Mouse (Mus musculus) forebrain, embryonic 13.5 days (tissue): Measurements from ENCODE around the gene Fam120b. TPM values are rescaled to one million over a fixed set of nuclear protein-coding genes. Genes with fewer than 3 reads are reported as not detected.

Source experiments
- polyA plus RNA-seq: library from polyadenylated mRNA; unstranded; fragments of >200 nt; fragmentation: Nextera tagmentation; extraction: Ambion mirVana; gene quantifications from 2 replicates; pipeline ENCODE4 v1.2.1, GENCODE M21; 2015

Fam120b gene
- polyA plus RNA-seq, 1 experiment from 2014 or later = 37.1 TPM

Other genes with a start within 250 kb of the Fam120b start
- 57.4 and 65.5 TPM in 2 replicates for gene Dll1, start 19.3 kb upstream of the Fam120b start, polyA plus RNA-seq
- 275 and 285 TPM in 2 replicates for gene Psmb1, start 103.5 kb downstream of the Fam120b start, polyA plus RNA-seq
- 65.7 and 74.9 TPM in 2 replicates for gene Tbp, start 103.7 kb downstream of the Fam120b start, polyA plus RNA-seq
- 59.0 and 61.8 TPM in 2 replicates for gene Pdcd2, start 131.1 kb downstream of the Fam120b start, polyA plus RNA-seq
- 2.3 and 3.5 TPM in 2 replicates for gene Prdm9, start 168.2 kb downstream of the Fam120b start, polyA plus RNA-seq